Mouse (Mus musculus) mature B cell (primary cell): ENCODE data around the gene Ubc.

Source experiments
- in situ Hi-C: fragments of 300-500 bp; cut with MboI; formaldehyde crosslinking; loops from 2 replicates; pipeline ENCODE4 v1.14.3; 2019

The Ubc gene

GRCm38 (mm10) chr5:125348487-125348886, 41.5 kb downstream of the Ubc start:
- in situ Hi-C loops = no loop called here

- in situ Hi-C loops = no loop called here
Observed at GRCm38 (mm10) chr5:125348067-125348466, 41.9 kb downstream of the Ubc start.

- in situ Hi-C loops = no loop called here
Observed at GRCm38 (mm10) chr5:125344296-125344695, 45.7 kb downstream of the Ubc start.

- in situ Hi-C loops = no loop called here
Observed at GRCm38 (mm10) chr5:125341459-125342090, 48.4 kb downstream of the Ubc start.

- in situ Hi-C loops = no loop called here
Observed at GRCm38 (mm10) chr5:125340547-125341262, 49.3 kb downstream of the Ubc start, which contains the start of gene Scarb1. Scarb1 (minus strand) TSS chr5:125341094.

GRCm38 (mm10) chr5:125339851-125340531, 50.0 kb downstream of the Ubc start:
- in situ Hi-C loops = no loop called here

GRCm38 (mm10) chr5:125339108-125339751, 50.8 kb downstream of the Ubc start:
- in situ Hi-C loops = no loop called here

- in situ Hi-C loops = no loop called here
Observed at GRCm38 (mm10) chr5:125337526-125337925, 52.5 kb downstream of the Ubc start.

GRCm38 (mm10) chr5:125337012-125337411, 53.0 kb downstream of the Ubc start:
- in situ Hi-C loops = no loop called here
